Mouse (Mus musculus) lung, postnatal 14 days (tissue): ENCODE measurements around the gene Olfr1216.
"Not testable (repeated sequence)": the region's sequence is repeated elsewhere in the genome, so short reads cannot be mapped to it uniquely, and the experiment has no call there.

Experiments
- DNase-seq: peaks from one replicate; pipeline ENCODE4 v3.0.0; 2021

Olfr1216 gene

DNA sequence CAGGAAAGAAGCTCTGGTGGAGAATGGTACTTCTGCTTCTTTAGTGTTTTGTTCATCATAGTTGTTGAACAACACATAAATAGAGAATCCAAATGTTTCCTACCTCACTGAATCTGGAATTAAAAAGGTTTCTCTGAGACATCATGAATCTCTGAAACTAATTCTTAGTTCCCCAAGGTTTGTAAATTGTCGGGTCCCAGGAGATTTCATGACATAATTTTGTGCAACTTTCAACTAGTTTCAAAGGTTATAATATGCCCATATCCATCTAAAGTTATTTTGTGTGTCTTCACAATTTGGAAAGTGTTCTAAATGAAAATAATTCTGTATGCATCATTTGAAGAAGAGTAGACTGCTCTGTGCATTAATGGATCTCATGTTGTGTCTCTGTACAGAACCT lies at the start of gene Olfr1216:
Olfr1216 (minus strand) TSS at position 101 of the 400 bp plus-strand sequence.
- no peak for DNase-seq

DNA sequence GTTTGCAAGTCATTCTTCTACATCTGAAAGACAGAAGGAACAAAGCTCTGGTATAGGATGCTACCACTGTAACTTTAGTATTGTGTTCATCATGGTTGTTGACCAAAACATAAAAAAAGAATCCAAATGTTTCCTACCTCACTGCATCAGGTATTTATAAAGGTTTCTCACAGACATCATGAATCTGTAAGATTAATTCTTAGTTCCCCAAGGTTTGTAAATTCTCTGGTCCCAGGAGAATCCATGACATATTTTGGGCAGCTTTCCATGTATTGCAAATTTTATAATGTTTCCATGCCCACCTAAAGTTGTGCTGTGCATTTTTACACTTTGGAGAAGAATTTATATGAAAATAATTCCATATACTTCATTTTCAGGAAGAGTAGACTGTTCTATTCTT lies 42.9 kb upstream of the Olfr1216 start, which contains the start of gene Olfr1218:
Olfr1218 (minus strand) TSS at position 101 of the 400 bp plus-strand sequence.
- no peak for DNase-seq

DNA sequence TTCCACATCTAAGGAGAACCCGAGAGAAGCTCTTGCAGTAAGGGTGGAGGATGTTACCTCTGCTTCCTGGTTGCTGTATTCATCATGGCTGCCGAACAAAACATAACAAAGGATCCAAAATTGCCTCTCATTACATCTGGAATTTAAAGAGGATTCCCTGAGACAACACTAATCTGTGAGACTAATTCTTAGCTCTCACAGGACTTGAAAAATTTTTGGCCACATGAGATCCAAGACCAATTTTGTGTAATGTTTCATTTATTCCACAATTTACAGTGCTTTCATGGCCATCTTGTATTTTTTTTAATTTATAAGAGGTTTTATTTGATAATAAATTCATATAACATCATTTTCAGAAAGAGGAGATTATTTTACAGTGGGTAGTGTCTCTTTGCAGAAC lies 13.8 kb upstream of the Olfr1216 start, which contains the start of gene Olfr1217:
Olfr1217 (minus strand) TSS at position 101 of the 400 bp plus-strand sequence.
- no peak for DNase-seq

DNA sequence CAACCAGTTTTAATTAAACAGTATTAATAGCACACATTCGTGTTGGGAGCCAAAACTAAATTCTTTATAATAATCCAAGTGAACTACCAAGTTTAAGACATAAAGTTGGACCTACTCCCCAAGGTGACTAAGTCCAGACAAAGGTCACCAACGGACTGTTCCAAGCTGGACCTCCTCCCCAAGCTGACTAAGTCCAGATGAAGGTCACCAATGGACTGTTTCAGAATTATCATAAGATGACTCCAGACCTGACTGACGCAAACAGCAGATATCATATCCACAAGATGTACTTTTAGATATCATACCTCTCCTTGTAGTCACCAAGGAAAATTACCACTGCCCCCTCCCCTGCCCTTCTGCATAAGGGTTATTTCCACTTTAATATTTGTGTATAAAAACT lies 3.3 kb upstream of the Olfr1216 start:
- not testable (repeated sequence) for DNase-seq

DNA sequence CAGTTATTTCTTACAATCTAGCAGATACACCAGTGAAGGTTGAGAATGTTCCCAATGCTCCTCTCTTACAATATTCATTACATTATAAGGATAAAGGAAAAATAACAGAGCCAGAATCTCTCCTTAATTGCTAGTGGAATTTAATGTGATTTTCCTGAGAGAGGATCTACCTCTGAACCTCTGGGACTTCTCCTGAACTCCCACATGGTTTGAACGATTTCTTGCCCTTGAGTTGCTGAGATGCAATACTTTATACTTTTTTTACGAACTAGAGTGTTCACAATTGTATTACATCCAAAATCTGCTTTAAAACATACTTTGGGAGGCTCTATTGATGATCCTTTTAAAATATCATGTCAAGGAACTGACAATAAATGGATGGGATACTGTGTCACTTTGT lies 11.3 kb downstream of the Olfr1216 start, which contains the start of gene Olfr1215:
Olfr1215 (minus strand) TSS at position 101 of the 400 bp plus-strand sequence.
- no peak for DNase-seq

DNA sequence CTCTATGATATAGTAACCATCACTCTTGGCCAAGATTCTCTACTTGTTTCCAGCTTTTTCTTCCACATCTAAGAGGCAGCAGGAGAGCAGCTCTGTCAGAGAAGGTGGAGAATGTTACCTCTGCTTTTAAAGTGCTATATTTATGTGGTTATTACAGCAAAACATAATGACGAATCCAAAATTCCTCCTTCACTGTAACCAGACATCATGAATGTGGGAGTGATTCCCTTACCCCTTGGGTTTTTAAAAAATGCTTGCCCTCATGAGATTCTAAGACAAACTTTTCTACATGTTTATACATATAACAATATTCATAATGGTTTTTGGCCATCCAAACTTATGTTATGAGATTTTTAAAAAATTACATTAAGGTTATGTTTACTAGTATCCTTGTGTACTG lies 25.6 kb downstream of the Olfr1216 start, which contains the start of gene Olfr1214:
Olfr1214 (minus strand) TSS at position 101 of the 400 bp plus-strand sequence.
- DNase-seq, result no peak

DNA sequence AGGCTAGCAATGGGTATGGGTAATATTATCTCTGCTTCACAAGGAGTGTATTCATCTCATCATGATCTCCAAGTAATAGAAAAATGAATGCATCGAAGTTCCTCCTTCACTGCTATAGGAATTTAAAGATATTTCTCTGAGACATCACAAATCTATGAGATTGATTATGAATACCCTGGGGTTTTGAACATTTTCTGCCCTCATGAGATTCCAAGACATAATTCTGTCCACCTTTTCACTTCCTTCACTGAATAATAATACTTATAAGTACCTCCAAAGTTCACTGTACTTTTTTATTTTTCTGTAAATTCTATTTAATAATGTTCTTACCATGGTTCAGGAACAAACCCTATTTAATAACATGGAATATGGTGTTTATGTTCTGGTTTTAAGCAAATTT lies 38.0 kb downstream of the Olfr1216 start, which contains the start of gene Gm13762:
Gm13762 (minus strand) TSS at position 101 of the 400 bp plus-strand sequence.
- DNase-seq, result no peak
